Mouse (Mus musculus) gastrocnemius, postnatal 36 days (tissue): ENCODE results near the gene Plxnc1. TPM values are rescaled to one million over a fixed set of nuclear protein-coding genes. Genes with fewer than 3 reads are reported as not detected.

Experiments used
- DNase-seq, 2 experiments: peaks; one replicate each; pipeline ENCODE4 v3.0.0; 2022
- intact Hi-C: fragments of 180-260 bp; cut with DNase I; formaldehyde crosslinking; loops from one replicate; pipeline ENCODE4 v1.15.1; 2025
- total RNA-seq, 2 experiments: library from RNA; stranded (reverse); gene quantifications; 2 replicates each; pipeline ENCODE4 v1.2.3; 2021

The Plxnc1 gene
- total RNA-seq, 2 experiments from 2014 or later, result 0.56 to 0.62 TPM

- no peak for DNase-seq
- intact Hi-C loops, result no loop called here
Observed at GRCm38 (mm10) chr10:94895876-94896275, 48.8 kb downstream of the Plxnc1 start.

GRCm38 (mm10) chr10:94889735-94890134 is 54.9 kb downstream of the Plxnc1 start:
- DNase-seq, result no peak
- intact Hi-C loops, result no loop called here

DNA sequence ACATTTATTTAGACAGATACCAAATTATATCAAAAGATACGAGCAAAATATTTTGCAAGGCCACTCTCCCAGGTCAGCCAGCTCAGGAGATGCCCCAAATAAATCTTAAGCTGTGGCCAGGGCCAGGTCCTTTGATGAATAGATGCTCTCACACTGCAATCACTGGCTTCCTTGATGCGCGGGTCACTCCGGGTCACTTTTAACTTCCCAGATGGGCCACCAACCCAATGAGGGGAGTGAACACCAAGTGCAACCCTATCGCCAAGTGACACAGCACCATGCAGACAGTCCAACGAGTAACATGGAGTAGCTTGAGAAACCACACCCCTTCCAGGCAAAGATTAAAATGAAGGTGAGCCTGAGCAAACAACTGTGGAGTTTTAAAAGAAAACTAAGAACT is 61.4 kb downstream of the Plxnc1 start:
- no peak for DNase-seq
- intact Hi-C loops, result no loop called here

DNA sequence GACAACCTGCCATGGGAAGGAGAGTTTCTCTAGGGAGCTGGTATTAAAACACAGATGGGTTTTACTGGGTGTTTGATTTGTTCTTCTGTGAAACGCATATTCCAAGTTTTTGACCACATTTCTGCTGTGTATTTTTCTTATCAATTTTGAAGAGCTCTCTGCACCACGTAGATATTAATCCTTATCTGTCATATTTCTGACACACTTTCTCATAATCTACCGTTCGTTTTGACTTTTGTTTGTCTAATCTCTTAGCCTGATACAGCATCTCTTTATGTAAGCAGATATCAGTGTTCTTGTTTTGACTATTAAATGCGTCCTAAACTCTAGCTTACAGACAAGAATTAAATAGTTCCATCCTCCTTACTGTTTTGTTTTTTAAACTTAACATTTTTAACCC is 73.1 kb downstream of the Plxnc1 start:
- intact Hi-C loops, result no loop called here
- no peak for DNase-seq

- intact Hi-C loops, result no loop called here
- DNase-seq, result no peak
Observed at GRCm38 (mm10) chr10:94871102-94871501, 73.5 kb downstream of the Plxnc1 start.

DNA sequence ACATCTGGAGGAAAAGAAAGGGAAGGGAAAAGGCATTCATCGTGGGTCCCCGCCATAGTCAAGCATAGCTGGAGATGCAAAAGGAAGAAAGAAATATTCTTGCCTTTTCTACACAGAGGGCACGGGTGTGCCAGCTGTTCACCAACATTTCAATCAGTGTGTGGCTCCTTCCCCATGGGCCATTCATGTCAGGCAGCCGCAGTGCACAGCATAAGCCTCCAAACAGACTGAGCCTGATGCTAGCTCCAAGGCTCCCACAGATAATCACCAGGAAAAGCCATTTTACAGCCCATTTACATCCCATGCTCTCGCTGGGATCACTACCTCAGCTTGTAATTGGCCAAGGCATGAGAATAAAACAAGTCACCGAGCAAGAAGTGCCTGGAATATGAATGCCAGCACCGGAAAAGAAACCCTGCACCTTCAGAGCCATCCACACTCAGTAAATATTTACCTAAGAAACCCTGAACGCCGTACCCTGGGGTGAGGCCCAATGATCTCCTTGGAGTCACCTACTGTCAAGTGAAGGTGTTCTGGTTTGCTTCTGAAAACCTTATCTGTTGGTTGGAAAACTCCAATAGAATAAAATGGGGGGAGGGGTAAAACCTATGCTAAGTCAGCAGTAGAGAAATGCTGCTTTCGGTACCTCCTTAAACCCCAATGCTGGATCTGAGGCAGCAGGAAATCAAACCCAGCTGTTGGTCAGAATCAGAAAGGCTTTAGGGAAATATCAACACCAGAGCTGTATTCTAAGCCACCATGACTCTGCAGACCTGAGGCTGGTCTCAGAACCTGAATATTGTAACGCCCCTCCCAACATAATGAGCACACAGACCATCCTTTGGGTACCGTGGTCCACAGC is 77.4 kb downstream of the Plxnc1 start:
- intact Hi-C loops, result no loop called here
- DNase-seq, result no peak

DNA sequence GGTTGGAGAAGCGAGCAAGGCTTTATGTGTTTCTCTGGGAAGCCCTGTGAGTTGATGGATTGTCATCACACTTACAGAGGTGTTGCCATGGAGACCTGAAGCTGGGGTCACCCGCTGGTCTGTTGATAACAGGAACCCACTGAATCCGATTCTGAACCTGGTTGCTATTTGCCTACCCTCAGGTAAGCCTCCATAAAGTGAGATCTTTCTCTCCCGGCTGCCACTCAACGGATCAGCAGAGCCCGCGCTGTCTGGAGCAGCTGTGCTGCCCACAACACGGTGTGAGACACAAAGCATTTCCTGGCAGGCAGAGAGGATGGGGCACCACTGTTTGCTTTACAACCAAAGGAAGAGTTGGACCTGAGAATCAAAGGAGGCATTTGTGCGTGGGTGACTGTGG is 79.4 kb downstream of the Plxnc1 start:
- intact Hi-C loops, result no loop called here
- DNase-seq, result no peak

DNA sequence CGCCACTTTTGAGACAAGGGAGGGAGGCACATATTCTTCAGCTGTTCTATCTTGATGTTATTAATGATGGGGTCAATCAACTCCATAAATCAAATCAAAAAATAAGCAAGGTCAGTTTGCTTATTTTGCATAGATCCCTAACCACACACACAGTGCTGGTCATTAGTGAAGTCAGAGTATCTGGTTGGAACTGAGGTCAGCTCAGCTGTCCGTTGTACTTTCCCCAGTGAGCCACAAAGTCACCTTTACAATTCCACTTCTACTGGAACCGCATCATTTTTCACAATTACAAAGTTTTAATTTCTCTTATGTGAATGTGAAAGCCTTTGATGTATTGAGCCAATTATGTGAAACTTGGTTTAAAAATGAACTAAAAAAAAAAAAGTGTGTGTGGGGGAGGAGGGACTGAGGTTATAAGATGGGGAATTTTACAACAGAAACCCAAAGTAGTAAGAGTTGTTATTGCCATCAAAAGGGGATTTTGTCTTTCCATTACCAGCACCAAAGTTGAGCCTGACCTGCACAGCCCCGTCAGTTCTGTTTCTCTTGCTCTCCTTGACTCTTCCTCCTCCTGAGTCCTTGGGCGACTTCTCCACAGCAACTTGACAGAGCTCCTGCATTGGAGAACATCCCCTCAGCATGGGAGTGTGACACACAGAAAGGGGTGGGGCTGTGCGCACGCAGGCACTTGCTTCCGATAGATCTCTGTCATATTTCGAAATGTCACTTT is 80.3 kb downstream of the Plxnc1 start:
- no peak for DNase-seq
- intact Hi-C loops, result no loop called here

- DNase-seq, result no peak
- intact Hi-C loops, result no loop called here
Observed at GRCm38 (mm10) chr10:94863251-94863650, 81.4 kb downstream of the Plxnc1 start.

DNA sequence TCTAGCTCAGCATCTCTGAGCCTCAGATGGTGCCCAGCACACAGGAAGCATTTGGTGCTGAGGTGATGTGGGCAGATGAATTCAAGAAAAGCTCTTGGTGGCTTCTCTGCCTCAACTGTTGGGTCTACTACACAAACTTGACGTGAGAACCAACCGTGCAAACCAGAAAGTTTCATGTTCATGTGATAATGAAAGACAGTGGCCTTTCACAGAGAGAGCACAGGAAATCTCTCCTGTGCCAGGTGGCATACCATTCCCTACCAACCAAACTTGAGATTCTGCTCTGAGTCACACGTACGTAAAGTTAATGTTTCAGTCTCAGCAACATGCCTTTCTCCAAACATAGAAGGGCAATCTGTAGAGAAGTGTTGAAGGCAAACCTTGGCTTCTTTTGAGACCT is 83.8 kb downstream of the Plxnc1 start:
- intact Hi-C loops, result no loop called here

DNA sequence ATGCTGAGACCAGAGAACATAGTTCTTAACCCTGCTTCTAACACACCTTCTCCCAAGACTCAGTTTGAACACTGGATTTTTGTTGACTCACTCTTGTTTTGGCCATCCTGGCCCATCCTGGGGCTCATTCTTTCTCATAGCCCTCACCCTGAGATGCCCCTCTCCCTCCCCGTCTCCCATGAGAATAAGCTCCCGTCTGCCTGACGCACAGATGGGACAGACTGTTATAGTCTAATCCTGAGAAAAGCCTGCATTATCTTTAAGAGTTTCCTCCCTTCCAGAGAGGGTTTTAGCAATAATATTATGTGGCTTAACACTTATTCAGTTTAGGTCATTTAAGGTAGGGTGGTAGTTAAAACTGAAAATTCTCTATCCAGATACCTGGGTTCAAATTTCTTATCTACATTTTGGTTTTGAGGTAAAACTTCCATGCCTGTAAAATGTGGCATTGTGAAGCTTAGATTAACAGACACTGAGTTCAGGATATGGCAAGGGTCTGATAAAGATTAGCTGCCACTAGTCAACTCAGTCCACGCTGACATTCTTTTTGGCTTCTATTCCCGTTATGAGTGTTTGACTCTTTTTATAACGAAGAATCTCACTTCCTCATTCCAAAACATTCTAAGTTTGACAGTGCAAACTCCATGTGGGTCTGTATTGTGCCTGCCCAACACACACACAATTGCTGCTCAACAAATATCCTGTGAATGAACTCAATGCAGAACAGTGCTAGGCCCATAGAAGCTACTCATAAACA is 86.2 kb downstream of the Plxnc1 start:
- DNase-seq, result no peak
- intact Hi-C loops, result no loop called here

More for the DNA sequence above, 83.8 kb downstream of the Plxnc1 start:
- no peak for DNase-seq

GRCm38 (mm10) chr10:94850565-94850964 is 94.1 kb downstream of the Plxnc1 start:
- no peak for DNase-seq
- intact Hi-C loops, result no loop called here

DNA sequence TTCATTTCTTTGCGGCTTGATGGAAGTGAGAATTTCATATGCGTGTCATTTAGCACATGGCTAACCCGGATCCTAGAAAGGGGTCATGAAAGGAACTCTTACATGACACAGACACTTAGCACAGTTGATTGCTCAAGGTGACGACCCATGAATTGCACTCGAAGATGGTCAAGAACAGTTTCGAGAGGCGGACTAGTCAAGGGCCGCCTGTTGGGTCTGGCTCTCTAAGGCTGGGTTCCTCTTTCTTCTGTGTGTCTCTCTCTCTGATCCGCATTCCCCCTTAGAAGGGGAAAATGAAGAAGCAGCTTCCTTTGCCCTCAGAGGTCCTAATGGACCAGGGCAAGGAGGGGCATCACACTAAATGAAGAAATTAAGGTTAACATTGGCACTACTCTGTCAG is 94.7 kb downstream of the Plxnc1 start:
- intact Hi-C loops, result no loop called here
- no peak for DNase-seq

- no peak for DNase-seq
- intact Hi-C loops, result no loop called here
Observed at GRCm38 (mm10) chr10:94849360-94849759, 95.3 kb downstream of the Plxnc1 start.

- intact Hi-C loops, result no loop called here
- DNase-seq, result no peak
Observed at GRCm38 (mm10) chr10:94848344-94848743, 96.3 kb downstream of the Plxnc1 start.

GRCm38 (mm10) chr10:94846501-94847105 is 98.0 kb downstream of the Plxnc1 start:
- DNase-seq, result no peak
- intact Hi-C loops, result no loop called here

- DNase-seq, result no peak
- intact Hi-C loops, result no loop called here
Observed at GRCm38 (mm10) chr10:94844692-94845091, 99.9 kb downstream of the Plxnc1 start.

DNA sequence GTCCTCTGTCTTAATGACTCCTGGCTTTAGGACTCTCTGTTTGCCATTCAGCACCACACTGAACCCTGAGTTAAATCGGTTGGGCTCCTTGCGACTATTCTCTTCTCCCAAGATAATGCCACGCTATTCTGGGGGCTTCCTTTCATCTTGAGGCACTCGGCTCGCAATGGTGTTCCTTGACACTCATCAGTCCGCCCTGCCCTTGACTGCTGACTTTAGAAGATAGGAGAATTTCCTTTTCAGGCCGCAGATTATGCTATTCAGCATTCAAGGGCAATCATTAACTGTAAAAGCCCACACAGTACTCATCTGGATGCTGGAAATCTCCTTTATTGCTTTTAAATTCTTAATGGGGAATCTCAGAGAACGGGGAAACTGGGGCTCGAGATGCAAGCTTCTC is 108.8 kb downstream of the Plxnc1 start:
- no peak for DNase-seq
- intact Hi-C loops, result no loop called here

DNA sequence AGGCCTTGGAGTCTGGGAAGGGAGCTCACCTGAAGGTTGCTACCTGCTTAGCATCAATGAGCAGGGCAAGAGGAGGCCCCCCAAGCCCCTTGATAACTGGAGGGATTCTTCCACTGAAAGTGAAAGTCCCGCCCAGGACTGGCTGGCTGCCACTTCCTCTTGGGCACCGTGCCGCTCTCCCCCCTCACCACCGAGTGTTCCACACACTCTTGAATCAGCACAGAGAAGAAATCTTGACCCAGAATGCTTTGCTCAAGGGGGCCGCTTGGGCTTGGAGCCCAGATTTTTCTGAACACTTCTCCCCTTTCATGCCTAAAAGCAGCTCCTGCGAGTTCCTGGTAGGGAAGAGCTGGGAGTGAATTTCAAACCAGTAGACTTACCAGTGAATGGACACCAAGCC is 115.2 kb downstream of the Plxnc1 start:
- intact Hi-C loops, result no loop called here
- peak; percentile 72 to 76 for DNase-seq

- intact Hi-C loops, result no loop called here
- DNase-seq, result no peak
Observed at GRCm38 (mm10) chr10:94828734-94829230, 115.9 kb downstream of the Plxnc1 start.
